Mouse (Mus musculus): Measurements from ENCODE around the gene Ptgds. TPM values are rescaled to one million over a fixed set of nuclear protein-coding genes. Genes with fewer than 3 reads are reported as not detected.

The Ptgds gene
- total and polyA plus RNA-seq, 2 experiments from 2014 or later: 1,729 to 1,919 TPM

- ATAC-seq: no peak
Measured at GRCm38 (mm10) chr2:25423626-25424025, 46.2 kb downstream of the Ptgds start.

DNA sequence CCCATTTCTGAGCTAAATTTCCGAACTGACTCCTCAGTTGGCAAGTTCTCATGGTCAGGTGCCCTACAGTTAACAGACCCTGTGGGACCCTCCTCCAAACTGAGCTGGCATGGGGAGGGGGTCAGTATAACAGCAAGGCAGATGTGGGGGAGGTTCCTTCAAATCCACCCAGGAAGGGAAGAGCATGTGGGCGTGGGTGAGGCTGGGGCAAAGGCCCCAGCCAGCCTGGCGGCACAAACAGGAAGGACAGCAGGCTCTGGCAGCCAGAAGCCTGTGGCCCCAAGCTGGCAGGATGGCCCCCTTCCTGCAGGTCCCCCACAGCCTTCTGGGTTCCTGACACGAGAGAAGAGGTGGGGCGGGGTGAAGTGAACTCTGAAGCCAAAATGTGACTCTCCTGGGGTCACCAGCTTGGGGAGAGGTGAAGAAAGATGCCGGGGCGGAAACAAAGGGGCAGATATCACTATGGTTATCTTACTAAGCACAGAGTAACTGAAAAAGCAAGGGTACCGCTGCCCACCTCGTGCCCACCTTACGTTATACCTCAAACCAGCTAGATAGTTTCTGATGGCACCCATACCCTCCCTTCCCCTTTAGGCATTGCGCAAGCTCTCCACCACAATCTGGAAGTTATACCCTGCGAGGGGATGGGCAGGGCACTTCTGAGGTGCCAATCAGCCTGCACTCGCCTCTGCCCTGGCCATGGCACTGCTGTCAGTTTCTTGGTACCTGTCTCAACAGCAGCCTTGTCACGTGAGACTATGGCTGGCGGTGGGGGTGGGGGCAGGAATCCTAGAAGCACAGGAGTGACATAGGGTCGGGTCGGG is 47.0 kb downstream of the Ptgds start, which contains the start of gene Fut7:
Gene Fut7, plus strand, starts transcription at position 681 of the 824 bp plus-strand sequence.
- no peaks in the 10 kb centered on the region for H3K9me3 ChIP-seq (ENCODE audit: low read length)
- no peak within 1 kb of the TSS for H3K27ac ChIP-seq (ENCODE audit: low read depth, low read length)
- H3K9ac ChIP-seq: no peak within 1 kb of the TSS
- no peak for DNase-seq
- H3K4me2 ChIP-seq (ENCODE audit: low read depth): no peak within 1 kb of the TSS
- no peaks in the 10 kb centered on the region for H3K4me1 ChIP-seq (ENCODE audit: insufficient read depth)
- 73% methylated on average over 17 of the region's 17 CpGs for whole genome bisulfite sequencing
- no peak for ATAC-seq
- TF ChIP-seq CTCF (IDR thresholded peaks at IDR 0.05; ENCODE audit: low read depth): no peak
- H3K4me3 ChIP-seq (ENCODE audit: low read depth, low read length): no peak within 1 kb of the TSS
- no peaks in the 10 kb centered on the region for H3K36me3 ChIP-seq (ENCODE audit: insufficient read depth)
- no peaks in the 10 kb centered on the region; the same call in 1 of the 2 replicates for H3K27me3 ChIP-seq (ENCODE audit: insufficient read depth, low read length)

More at GRCm38 (mm10) chr2:25423626-25424025, 46.2 kb downstream of the Ptgds start:
- 62% methylated on average over 1 of the region's 1 CpGs for WGBS
- no peak overlapping the region for H3K4me3 ChIP-seq (ENCODE audit: low read depth, low read length)
- H3K27ac ChIP-seq (ENCODE audit: low read depth, low read length): no peak overlapping the region
- H3K9me3 ChIP-seq (ENCODE audit: low read length): no peaks in the 10 kb centered on the region
- H3K36me3 ChIP-seq (ENCODE audit: insufficient read depth): no peaks in the 10 kb centered on the region
- no peaks in the 10 kb centered on the region; the same call in 1 of the 2 replicates for H3K27me3 ChIP-seq (ENCODE audit: insufficient read depth, low read length)
- DNase-seq: no peak
- H3K9ac ChIP-seq: no peak overlapping the region
- TF ChIP-seq CTCF (IDR thresholded peaks at IDR 0.05; ENCODE audit: low read depth): no peak
- no peaks in the 10 kb centered on the region for H3K4me1 ChIP-seq (ENCODE audit: insufficient read depth)
- no peak overlapping the region for H3K4me2 ChIP-seq (ENCODE audit: low read depth)

GRCm38 (mm10) chr2:25421896-25422295 is 48.0 kb downstream of the Ptgds start:
- TF ChIP-seq CTCF (IDR thresholded peaks at IDR 0.05; ENCODE audit: low read depth): peak; percentile 80
- peak; percentile 75 for DNase-seq
- H3K36me3 ChIP-seq (ENCODE audit: insufficient read depth): no peaks in the 10 kb centered on the region
- H3K4me3 ChIP-seq (ENCODE audit: low read depth, low read length): no peak overlapping the region
- H3K4me2 ChIP-seq (ENCODE audit: low read depth): no peak overlapping the region
- H3K27ac ChIP-seq (ENCODE audit: low read depth, low read length): no peak overlapping the region
- 23% methylated on average over 3 of the region's 3 CpGs for WGBS
- H3K27me3 ChIP-seq (ENCODE audit: insufficient read depth, low read length): no peaks in the 10 kb centered on the region; the same call in 1 of the 2 replicates
- no peaks in the 10 kb centered on the region for H3K9me3 ChIP-seq (ENCODE audit: low read length)
- ATAC-seq: peak; percentile 71
- no peaks in the 10 kb centered on the region for H3K4me1 ChIP-seq (ENCODE audit: insufficient read depth)
- no peak overlapping the region for H3K9ac ChIP-seq

- Histone ChIP-seq H3K27me3 (ENCODE audit: insufficient read depth, low read length) (no peaks in the 10 kb centered on the region), H3K36me3 (ENCODE audit: insufficient read depth) (no peaks in the 10 kb centered on the region), H3K4me2 (ENCODE audit: low read depth) (no peak overlapping the region), H3K9me3 (ENCODE audit: low read length) (no peaks in the 10 kb centered on the region), H3K9ac (no peak overlapping the region), H3K27ac (ENCODE audit: low read depth, low read length) (no peak overlapping the region), H3K4me1 (ENCODE audit: insufficient read depth) (no peaks in the 10 kb centered on the region), H3K4me3 (ENCODE audit: low read depth, low read length) (no peak overlapping the region)
- no peak for ATAC-seq
- DNase-seq: no peak
- WGBS: 14% methylated on average over 3 of the region's 3 CpGs
- no peak for TF ChIP-seq CTCF (IDR thresholded peaks at IDR 0.05; ENCODE audit: low read depth)
Measured at GRCm38 (mm10) chr2:25417426-25417825, 52.4 kb downstream of the Ptgds start.

Small RNA genes lying within 50 kb of the gene (microRNA-seq; reads per million reads assigned to microRNA genes)
- 0.77 to 1.6 reads per million in 2 experiments for gene Mir3087

Other genes starting within 250 kb of the Ptgds start
Only the 30 nearest of the 41 such genes appear.
- 108 and 127 TPM in 2 replicates for gene Ssna1, start 197.6 kb downstream of the Ptgds start, total RNA-seq (2014; rRNA removed)
- gene Ssna1, start 197.6 kb downstream of the Ptgds start, polyA plus RNA-seq (2015; fragmentation: Nextera tagmentation; extraction: Ambion mirVana): 189 and 195 TPM in 2 replicates
- gene Anapc2, start 197.6 kb downstream of the Ptgds start, total RNA-seq (2014; rRNA removed): 30.2 and 37.9 TPM in 2 replicates
- 90.7 and 108 TPM in 2 replicates for gene Anapc2, start 197.6 kb downstream of the Ptgds start, polyA plus RNA-seq (2015; fragmentation: Nextera tagmentation; extraction: Ambion mirVana)
- not detected in 2 replicates for gene Tmem210, start 181.9 kb downstream of the Ptgds start, total RNA-seq (2014; rRNA removed)
- gene Tmem210, start 181.9 kb downstream of the Ptgds start, polyA plus RNA-seq (2015; fragmentation: Nextera tagmentation; extraction: Ambion mirVana): not detected in 2 replicates
- gene Lrrc26, start 180.1 kb downstream of the Ptgds start, total RNA-seq (2014; rRNA removed): not detected in 2 replicates
- 0.15 TPM in 1 of 2 replicates, not detected in the other for gene Lrrc26, start 180.1 kb downstream of the Ptgds start, polyA plus RNA-seq (2015; fragmentation: Nextera tagmentation; extraction: Ambion mirVana)
- gene Grin1, start 150.9 kb downstream of the Ptgds start, total RNA-seq (2014; rRNA removed): 77.3 and 88.5 TPM in 2 replicates
- 46.9 and 58.2 TPM in 2 replicates for gene Grin1, start 150.9 kb downstream of the Ptgds start, polyA plus RNA-seq (2015; fragmentation: Nextera tagmentation; extraction: Ambion mirVana)
- 54.0 and 66.1 TPM in 2 replicates for gene Man1b1, start 137.7 kb downstream of the Ptgds start, total RNA-seq (2014; rRNA removed)
- gene Man1b1, start 137.7 kb downstream of the Ptgds start, polyA plus RNA-seq (2015; fragmentation: Nextera tagmentation; extraction: Ambion mirVana): 35.5 and 43.8 TPM in 2 replicates
- 17.4 and 21.7 TPM in 2 replicates for gene Dpp7, start 113.7 kb downstream of the Ptgds start, total RNA-seq (2014; rRNA removed)
- gene Dpp7, start 113.7 kb downstream of the Ptgds start, polyA plus RNA-seq (2015; fragmentation: Nextera tagmentation; extraction: Ambion mirVana): 15.3 and 19.8 TPM in 2 replicates
- gene Uap1l1, start 104.4 kb downstream of the Ptgds start, total RNA-seq (2014; rRNA removed): 4.1 and 5.2 TPM in 2 replicates
- 10.4 and 11.9 TPM in 2 replicates for gene Uap1l1, start 104.4 kb downstream of the Ptgds start, polyA plus RNA-seq (2015; fragmentation: Nextera tagmentation; extraction: Ambion mirVana)
- 13.2 and 13.9 TPM in 2 replicates for gene Sapcd2, start 97.7 kb downstream of the Ptgds start, total RNA-seq (2014; rRNA removed)
- 9.5 and 12.7 TPM in 2 replicates for gene Sapcd2, start 97.7 kb downstream of the Ptgds start, polyA plus RNA-seq (2015; fragmentation: Nextera tagmentation; extraction: Ambion mirVana)
- gene Entpd2, start 74.2 kb downstream of the Ptgds start, total RNA-seq (2014; rRNA removed): 8.2 and 13.5 TPM in 2 replicates
- gene Entpd2, start 74.2 kb downstream of the Ptgds start, polyA plus RNA-seq (2015; fragmentation: Nextera tagmentation; extraction: Ambion mirVana): 14.2 and 18.2 TPM in 2 replicates
- 179 and 188 TPM in 2 replicates for gene Npdc1, start 70.7 kb downstream of the Ptgds start, total RNA-seq (2014; rRNA removed)
- 413 and 442 TPM in 2 replicates for gene Npdc1, start 70.7 kb downstream of the Ptgds start, polyA plus RNA-seq (2015; fragmentation: Nextera tagmentation; extraction: Ambion mirVana)
- gene Fut7, start 46.8 kb downstream of the Ptgds start, total RNA-seq (2014; rRNA removed): 1.3 TPM in 1 of 2 replicates, not detected in the other
- 0.17 and 0.23 TPM in 2 replicates for gene Fut7, start 46.8 kb downstream of the Ptgds start, polyA plus RNA-seq (2015; fragmentation: Nextera tagmentation; extraction: Ambion mirVana)
- 51.5 and 67.4 TPM in 2 replicates for gene Abca2, start 41.3 kb downstream of the Ptgds start, total RNA-seq (2014; rRNA removed)
- 8.8 and 10.5 TPM in 2 replicates for gene Abca2, start 41.3 kb downstream of the Ptgds start, polyA plus RNA-seq (2015; fragmentation: Nextera tagmentation; extraction: Ambion mirVana)
- gene Clic3, start 13.2 kb downstream of the Ptgds start, total RNA-seq (2014; rRNA removed): 0.48 TPM in 1 of 2 replicates, not detected in the other
- 2.5 and 3.6 TPM in 2 replicates for gene Clic3, start 13.2 kb downstream of the Ptgds start, polyA plus RNA-seq (2015; fragmentation: Nextera tagmentation; extraction: Ambion mirVana)
- gene Paxx, start 9.0 kb downstream of the Ptgds start, total RNA-seq (2014; rRNA removed): 154 and 164 TPM in 2 replicates
- 151 and 154 TPM in 2 replicates for gene Paxx, start 9.0 kb downstream of the Ptgds start, polyA plus RNA-seq (2015; fragmentation: Nextera tagmentation; extraction: Ambion mirVana)
- not detected in 2 replicates for gene Lcn12, start 23.9 kb upstream of the Ptgds start, total RNA-seq (2014; rRNA removed)
- gene Lcn12, start 23.9 kb upstream of the Ptgds start, polyA plus RNA-seq (2015; fragmentation: Nextera tagmentation; extraction: Ambion mirVana): not detected in 2 replicates
- 120 and 140 TPM in 2 replicates for gene Fbxw5, start 30.7 kb upstream of the Ptgds start, total RNA-seq (2014; rRNA removed)
- gene Fbxw5, start 30.7 kb upstream of the Ptgds start, polyA plus RNA-seq (2015; fragmentation: Nextera tagmentation; extraction: Ambion mirVana): 93.8 and 116 TPM in 2 replicates
- 0.85 and 2.4 TPM in 2 replicates for gene C8g, start 31.7 kb upstream of the Ptgds start, total RNA-seq (2014; rRNA removed)
- gene C8g, start 31.7 kb upstream of the Ptgds start, polyA plus RNA-seq (2015; fragmentation: Nextera tagmentation; extraction: Ambion mirVana): 4.0 and 4.3 TPM in 2 replicates
- gene Traf2, start 76.9 kb upstream of the Ptgds start, total RNA-seq (2014; rRNA removed): 8.0 and 9.6 TPM in 2 replicates
- gene Traf2, start 76.9 kb upstream of the Ptgds start, polyA plus RNA-seq (2015; fragmentation: Nextera tagmentation; extraction: Ambion mirVana): 7.8 and 9.2 TPM in 2 replicates
- gene Edf1, start 87.8 kb upstream of the Ptgds start, total RNA-seq (2014; rRNA removed): 151 and 174 TPM in 2 replicates
- 368 and 392 TPM in 2 replicates for gene Edf1, start 87.8 kb upstream of the Ptgds start, polyA plus RNA-seq (2015; fragmentation: Nextera tagmentation; extraction: Ambion mirVana)
- gene Mamdc4, start 104.8 kb upstream of the Ptgds start, total RNA-seq (2014; rRNA removed): 1.0 and 9.0 TPM in 2 replicates
- 0.21 and 0.26 TPM in 2 replicates for gene Mamdc4, start 104.8 kb upstream of the Ptgds start, polyA plus RNA-seq (2015; fragmentation: Nextera tagmentation; extraction: Ambion mirVana)
- gene Phpt1, start 105.2 kb upstream of the Ptgds start, total RNA-seq (2014; rRNA removed): 33.7 and 43.2 TPM in 2 replicates
- 171 and 185 TPM in 2 replicates for gene Phpt1, start 105.2 kb upstream of the Ptgds start, polyA plus RNA-seq (2015; fragmentation: Nextera tagmentation; extraction: Ambion mirVana)
- gene Ajm1, start 111.7 kb upstream of the Ptgds start, total RNA-seq (2014; rRNA removed): 13.5 and 16.0 TPM in 2 replicates
- 11.3 and 13.7 TPM in 2 replicates for gene Ajm1, start 111.7 kb upstream of the Ptgds start, polyA plus RNA-seq (2015; fragmentation: Nextera tagmentation; extraction: Ambion mirVana)
- 68.2 and 79.3 TPM in 2 replicates for gene Rabl6, start 138.5 kb upstream of the Ptgds start, total RNA-seq (2014; rRNA removed)
- gene Rabl6, start 138.5 kb upstream of the Ptgds start, polyA plus RNA-seq (2015; fragmentation: Nextera tagmentation; extraction: Ambion mirVana): 51.8 and 54.9 TPM in 2 replicates
- gene Ccdc183, start 147.6 kb upstream of the Ptgds start, total RNA-seq (2014; rRNA removed): not detected in 2 replicates
- 0.36 TPM in 2 replicates for gene Ccdc183, start 147.6 kb upstream of the Ptgds start, polyA plus RNA-seq (2015; fragmentation: Nextera tagmentation; extraction: Ambion mirVana)
- 39.4 and 49.5 TPM in 2 replicates for gene Tmem141, start 152.0 kb upstream of the Ptgds start, total RNA-seq (2014; rRNA removed)
- 41.9 and 42.7 TPM in 2 replicates for gene Tmem141, start 152.0 kb upstream of the Ptgds start, polyA plus RNA-seq (2015; fragmentation: Nextera tagmentation; extraction: Ambion mirVana)
- gene Fcna, start 158.0 kb upstream of the Ptgds start, total RNA-seq (2014; rRNA removed): 3.3 and 4.7 TPM in 2 replicates
- gene Fcna, start 158.0 kb upstream of the Ptgds start, polyA plus RNA-seq (2015; fragmentation: Nextera tagmentation; extraction: Ambion mirVana): 5.2 and 6.7 TPM in 2 replicates
- gene Lcn8, start 183.1 kb upstream of the Ptgds start, total RNA-seq (2014; rRNA removed): not detected in 2 replicates
- gene Lcn8, start 183.1 kb upstream of the Ptgds start, polyA plus RNA-seq (2015; fragmentation: Nextera tagmentation; extraction: Ambion mirVana): not detected in 2 replicates
- not detected in 2 replicates for gene Lcn5, start 187.9 kb upstream of the Ptgds start, total RNA-seq (2014; rRNA removed)
- not detected in 2 replicates for gene Lcn5, start 187.9 kb upstream of the Ptgds start, polyA plus RNA-seq (2015; fragmentation: Nextera tagmentation; extraction: Ambion mirVana)
- not detected in 2 replicates for gene Lcn6, start 206.7 kb upstream of the Ptgds start, total RNA-seq (2014; rRNA removed)
- gene Lcn6, start 206.7 kb upstream of the Ptgds start, polyA plus RNA-seq (2015; fragmentation: Nextera tagmentation; extraction: Ambion mirVana): not detected in 2 replicates